Mouse (Mus musculus) cerebellum, adult 9-10 months (tissue): ENCODE data around the gene Rasa3.

ENCODE experiments used
- DNase-seq: peaks from one replicate; pipeline ENCODE4 v3.0.0; 2022

Rasa3 gene

DNA sequence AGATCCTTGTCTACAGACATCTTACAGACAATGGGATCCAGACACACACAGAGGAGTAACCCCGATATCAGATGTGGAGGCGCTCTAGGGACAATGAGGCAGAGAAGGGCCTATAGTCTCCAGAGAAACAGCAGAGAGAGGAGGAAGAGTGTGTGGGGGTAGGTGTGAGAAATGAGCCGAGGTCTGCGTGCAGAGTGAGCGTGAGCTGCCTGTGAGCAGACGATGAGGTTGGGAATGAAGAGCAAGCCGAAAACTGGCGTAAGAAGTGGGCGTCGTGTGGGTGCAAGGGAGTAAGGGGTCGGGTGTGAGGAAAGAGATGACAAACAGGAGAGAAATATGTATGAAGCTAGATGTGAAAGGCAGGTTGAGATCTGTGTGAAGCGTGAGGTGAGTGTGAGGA lies 65.7 kb downstream of the Rasa3 start:
- DNase-seq, result no peak

- no peak for DNase-seq
Observed at GRCm38 (mm10) chr8:13609971-13610370, 67.4 kb downstream of the Rasa3 start.

- DNase-seq, result no peak
Observed at GRCm38 (mm10) chr8:13608946-13609345, 68.5 kb downstream of the Rasa3 start.

DNA sequence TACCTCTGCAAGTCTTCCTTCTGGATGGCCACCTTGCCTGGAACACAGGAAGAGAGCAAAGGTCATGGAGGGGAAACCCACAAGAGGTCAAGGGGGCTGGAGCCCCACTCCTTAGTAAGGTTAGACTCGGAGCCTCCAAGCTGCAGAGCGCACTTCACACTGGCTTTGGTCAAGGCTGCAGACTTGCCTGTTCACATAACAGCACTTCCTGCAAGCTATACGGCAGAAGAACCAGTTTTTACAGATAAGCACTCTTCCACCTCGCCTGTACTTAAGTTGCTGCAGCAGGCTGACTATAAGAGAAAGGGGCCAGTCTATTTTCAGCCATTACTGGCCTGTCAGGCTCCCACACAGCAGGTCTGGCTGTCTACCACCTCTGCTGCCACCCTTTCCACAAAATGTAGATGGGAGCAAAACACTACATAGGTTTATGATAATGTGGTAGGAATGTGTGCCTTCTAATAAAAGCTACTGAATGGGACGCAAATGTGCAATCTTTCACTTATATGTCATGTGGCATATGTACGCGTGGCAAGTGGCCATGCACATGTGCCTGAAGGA lies 71.4 kb downstream of the Rasa3 start:
- no peak for DNase-seq

GRCm38 (mm10) chr8:13602621-13603020 lies 74.8 kb downstream of the Rasa3 start:
- no peak for DNase-seq

DNA sequence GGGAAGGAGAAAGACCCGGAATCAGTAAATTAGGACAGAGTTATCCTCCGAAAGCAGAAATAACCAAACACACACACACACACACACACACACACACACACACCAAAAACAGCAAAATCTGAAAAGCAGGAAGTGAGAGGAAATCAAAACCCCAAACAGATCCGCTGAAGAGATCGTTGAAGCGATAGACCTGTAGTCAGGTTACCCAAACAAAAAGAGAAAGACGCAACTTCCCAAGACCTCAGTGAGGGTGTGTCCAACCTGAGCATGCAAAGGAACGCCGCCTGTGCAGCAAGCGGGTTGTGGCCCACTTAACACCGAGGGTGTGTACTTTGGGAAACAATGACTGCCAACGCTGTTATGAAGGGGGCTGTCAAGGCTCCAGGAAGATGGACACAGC lies 76.2 kb downstream of the Rasa3 start:
- DNase-seq, result no peak

DNA sequence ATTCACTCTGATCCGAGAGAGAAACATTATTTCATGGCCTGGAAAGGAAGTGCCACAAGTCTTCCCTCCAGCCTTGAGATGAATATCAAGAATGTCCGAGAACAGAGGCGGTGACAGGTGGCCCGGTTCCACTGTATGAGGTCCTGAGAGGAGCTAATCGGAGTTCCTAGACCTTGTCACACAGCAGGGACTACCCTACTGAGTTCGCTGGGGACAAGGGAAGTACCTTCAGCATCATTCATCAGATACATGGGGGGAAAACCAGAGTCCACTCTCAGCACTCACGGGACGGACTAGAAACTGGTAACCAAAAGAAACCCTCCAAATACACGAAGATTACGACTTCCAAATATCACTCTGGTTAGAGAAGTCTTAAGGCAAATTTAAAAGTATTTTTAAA lies 76.7 kb downstream of the Rasa3 start:
- DNase-seq, result no peak

- DNase-seq, result no peak
Observed at GRCm38 (mm10) chr8:13600204-13600603, 77.2 kb downstream of the Rasa3 start.

DNA sequence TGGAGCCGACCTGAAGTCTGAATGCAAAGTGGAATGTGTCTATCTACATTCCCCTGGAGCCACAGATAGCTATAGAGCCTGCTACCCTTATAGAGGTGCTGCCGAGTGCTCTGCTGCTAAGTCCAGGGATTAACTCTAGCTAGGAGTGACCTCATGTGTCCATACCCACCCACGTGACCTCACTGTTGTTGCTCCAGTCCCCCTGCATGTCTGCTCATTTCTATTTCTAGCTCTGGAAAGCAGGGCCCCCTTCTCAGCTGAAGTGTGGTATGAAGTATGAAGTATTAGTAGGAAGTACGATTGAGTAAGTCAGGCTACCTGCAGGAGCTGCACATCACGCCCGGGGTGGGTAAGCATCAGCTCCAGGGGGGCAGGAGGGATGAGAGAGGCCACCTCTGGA lies 79.6 kb downstream of the Rasa3 start:
- no peak for DNase-seq

- DNase-seq, result peak; percentile 54
Observed at GRCm38 (mm10) chr8:13595861-13596260, 81.5 kb downstream of the Rasa3 start.

- peak; percentile 91 for DNase-seq
Observed at GRCm38 (mm10) chr8:13594884-13595323, 82.5 kb downstream of the Rasa3 start.

DNA sequence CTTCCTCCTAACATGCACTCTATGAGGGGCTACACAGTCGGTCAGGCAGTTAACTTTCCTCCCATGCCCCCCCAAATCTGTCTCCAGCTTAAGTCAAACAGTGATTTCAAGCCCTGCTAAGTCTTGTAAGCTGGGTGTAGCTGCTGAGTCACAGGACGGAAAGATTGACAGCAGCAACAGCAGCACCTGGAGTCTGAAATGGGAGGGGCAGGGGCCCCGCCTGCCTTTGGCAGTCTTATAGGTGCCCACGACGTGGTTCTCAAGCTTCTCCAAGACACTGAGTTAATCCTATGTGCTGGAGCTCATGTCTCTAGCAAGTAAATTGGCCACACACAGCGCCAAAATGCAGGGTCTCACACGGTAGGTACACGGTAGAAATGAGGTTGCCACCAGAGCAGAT lies 84.1 kb downstream of the Rasa3 start:
- DNase-seq, result no peak

GRCm38 (mm10) chr8:13591246-13591645 lies 86.2 kb downstream of the Rasa3 start:
- no peak for DNase-seq

DNA sequence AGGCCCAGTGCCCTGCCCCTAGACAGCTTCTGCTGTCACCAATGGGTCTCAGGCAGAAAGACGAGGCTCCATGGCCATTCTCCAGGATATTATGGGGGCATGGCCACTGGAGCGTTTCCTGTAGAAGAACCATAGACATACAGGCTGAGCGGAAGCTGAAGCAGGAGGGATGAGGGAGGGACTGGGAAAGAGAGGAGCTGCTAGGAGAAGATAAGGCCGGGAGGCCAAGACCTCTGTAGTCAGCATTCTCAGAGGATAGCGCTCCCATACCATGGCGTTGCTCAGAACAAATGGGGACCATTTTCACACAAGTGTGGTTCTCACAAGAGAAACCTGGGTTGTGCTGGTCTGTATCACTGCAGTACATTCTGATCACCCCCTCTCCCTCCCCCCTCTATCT lies 88.3 kb downstream of the Rasa3 start:
- no peak for DNase-seq

GRCm38 (mm10) chr8:13584652-13585051 lies 92.8 kb downstream of the Rasa3 start:
- no peak for DNase-seq

- no peak for DNase-seq
Observed at GRCm38 (mm10) chr8:13577869-13578268, 99.5 kb downstream of the Rasa3 start.

DNA sequence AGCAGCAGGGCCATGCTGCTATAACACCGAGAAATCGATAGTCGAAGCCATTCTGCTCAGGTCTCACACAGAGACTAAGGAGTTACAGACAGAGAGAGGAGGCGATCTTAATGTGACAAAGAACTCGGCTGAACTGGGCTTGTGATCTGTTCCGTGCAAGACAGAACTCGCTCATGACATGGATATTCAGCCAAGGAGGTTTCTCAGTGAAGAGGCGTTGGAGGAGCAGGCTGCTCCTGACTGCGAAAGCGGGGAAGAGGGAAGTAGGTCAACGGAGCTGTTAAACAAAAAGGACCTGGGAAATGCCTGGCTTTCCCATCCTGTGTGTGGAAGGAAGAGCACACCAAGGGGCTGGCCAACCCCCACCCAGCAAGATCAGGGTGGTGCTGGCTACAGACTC lies 105.4 kb downstream of the Rasa3 start:
- DNase-seq, result no peak

DNA sequence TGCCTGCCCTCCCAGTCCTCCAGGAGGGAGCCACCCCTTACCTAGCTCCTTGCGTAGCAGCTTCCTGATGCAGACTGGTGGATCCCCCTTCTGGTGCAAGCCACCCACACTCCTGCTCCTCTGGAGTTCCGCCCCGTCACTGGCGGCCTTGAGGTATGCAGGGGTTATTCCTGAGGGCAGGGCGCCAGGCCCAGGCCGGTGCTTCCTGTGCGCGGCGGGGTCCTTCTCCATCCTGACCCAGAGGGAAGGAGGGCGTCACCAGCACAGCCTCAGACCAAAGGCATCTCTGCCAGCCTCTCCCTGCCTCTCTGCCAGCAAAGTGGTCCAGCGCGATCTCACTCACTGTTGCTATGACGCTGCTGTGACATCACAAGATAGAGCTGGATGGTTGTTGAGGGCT lies 115.3 kb downstream of the Rasa3 start, which contains the start of gene 1700029H14Rik:
TSS of gene 1700029H14Rik (minus strand) at position 344 of the 400 bp plus-strand sequence.
- no peak for DNase-seq

DNA sequence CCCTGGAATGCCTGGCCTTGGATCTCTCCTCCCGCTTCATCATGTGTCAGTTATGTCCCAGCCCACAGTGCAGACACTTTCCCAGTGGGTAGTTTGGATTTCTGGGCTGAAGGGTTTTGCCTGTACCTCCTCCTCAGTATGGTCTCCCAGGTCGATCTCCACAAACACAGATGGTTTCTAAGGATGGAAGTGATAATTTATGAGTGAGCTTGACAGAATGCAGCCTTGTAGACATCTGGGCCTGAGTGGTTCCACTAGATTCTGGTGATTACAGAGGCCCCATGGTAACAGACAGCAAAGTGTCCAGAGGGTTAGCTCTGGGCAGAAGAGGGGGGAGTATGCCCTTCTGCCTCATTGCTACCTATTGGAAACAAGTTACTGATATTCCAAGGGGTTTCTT lies 119.9 kb downstream of the Rasa3 start:
- no peak for DNase-seq

- DNase-seq, result peak; percentile 34
Observed at GRCm38 (mm10) chr8:13551574-13551830, 125.9 kb downstream of the Rasa3 start.

DNA sequence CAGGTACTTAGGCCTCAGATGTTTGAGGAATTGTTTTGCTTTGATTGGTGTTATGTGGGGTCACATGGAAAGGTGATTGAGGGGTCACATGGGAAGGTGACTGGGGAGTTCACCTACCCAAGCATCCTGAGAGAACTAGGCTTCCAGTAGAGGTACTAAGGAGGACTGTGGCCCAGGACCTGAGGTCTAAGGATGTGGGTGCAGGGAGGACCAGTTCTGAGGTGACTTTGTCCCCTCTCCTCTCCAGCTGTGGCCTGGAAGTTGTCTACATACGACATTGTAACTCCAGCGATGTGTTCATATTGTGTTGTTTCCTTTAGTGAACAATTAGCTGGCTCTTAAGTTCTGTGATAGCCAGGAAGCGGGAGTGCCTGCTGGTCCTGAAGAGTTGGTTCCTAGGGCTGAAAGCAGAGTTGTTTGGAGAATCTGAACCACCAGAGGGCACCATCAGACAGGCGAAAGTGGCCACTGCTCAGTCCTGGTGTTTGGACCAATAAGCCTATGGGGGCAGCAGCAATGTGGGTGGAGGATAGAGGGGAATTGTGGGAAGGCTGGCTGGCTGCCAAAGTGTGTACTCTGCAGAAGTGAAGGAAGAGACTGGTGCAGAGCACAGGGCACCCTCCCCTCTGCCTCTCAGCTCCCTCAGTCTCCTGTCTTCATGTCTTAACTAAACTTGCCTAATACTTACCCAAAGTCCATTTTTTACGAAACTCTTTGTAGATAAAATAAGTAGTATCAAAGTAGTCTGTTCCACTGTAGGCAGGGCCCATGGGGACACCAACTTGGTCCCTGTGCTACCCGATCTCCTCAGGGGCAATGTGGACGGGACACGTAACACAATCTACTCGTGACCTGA lies 126.5 kb downstream of the Rasa3 start:
- DNase-seq, result peak; percentile 91

DNA sequence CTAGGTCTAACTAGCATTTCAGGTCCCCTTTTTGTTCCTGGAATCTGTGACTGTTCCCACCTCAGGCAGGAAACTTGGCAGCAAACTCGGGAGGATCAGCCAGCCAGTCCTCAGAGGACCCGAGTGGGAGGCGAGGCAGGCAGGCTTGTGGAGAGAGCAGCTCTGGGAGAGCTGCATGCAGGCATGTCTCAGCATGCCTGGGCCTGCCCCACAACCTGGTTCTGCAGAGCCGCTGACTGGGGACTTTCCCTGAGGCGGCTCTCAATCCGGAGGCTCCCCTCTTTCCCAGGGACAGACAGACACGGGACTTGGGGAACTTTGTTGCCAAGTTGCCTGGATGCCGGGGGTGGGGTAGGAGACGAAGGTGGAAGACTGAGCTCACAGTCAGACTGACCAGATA lies 128.6 kb downstream of the Rasa3 start:
- no peak for DNase-seq

GRCm38 (mm10) chr8:13548235-13548634 lies 129.2 kb downstream of the Rasa3 start:
- DNase-seq, result peak; percentile 57

DNA sequence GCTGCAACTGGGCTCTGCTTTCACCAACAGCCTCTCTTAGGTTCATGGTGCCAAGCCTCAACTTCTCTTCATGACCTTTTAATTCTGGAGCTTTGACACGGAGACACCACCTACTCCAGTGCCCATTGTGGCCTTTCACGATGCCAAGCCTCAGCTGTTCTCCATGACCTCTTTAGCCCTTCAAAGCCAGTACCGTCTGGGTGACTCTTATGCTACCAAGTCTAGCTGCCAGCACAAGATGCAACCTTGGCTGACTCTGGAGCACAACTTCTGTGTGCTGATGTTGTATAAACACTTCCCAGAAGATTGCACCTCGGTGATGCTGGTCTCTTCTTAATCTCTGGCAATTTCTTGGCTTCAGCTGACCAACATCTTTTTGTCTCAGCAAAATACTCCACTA lies 131.0 kb downstream of the Rasa3 start:
- DNase-seq, result no peak

DNA sequence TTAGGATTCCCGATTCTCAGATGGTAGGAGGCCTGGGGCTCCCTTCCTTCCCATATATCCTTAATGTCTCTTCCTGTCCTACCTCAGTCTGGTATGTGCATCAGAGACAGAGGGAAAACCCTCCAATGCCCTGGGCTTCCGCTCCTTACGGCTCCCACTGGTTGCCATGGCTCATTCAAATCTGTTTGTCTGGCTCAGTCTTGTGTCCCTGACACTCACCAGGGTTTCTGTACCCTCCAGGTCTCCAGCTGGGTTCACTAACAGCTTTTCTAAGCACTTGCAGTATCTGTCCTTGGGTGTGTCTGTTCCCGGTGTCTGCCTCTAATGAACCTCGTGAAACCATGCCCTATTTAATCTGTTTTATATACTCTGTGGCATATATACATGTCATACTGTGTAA lies 135.9 kb downstream of the Rasa3 start:
- DNase-seq, result no peak
